Mouse (Mus musculus) myocyte (in vitro differentiated cells): ENCODE measurements around the gene Aoc1.

Experiments
- MAX ChIP-seq: IDR thresholded peaks from one replicate; pipeline ENCODE4 v1.6.1; 2011; ENCODE audit warnings: low read depth, mild to moderate bottlenecking, control low read depth
- POLR2A ChIP-seq: IDR thresholded peaks from one replicate; pipeline ENCODE4 v1.6.1; 2011; ENCODE audit warnings: low read depth, mild to moderate bottlenecking, control low read depth, moderate library complexity; ENCODE audit not compliant: insufficient read length
- REST ChIP-seq: IDR thresholded peaks from one replicate; pipeline ENCODE4 v1.6.1; 2011; ENCODE audit warnings: mild to moderate bottlenecking, control low read depth, moderate library complexity; ENCODE audit not compliant: insufficient read depth, insufficient read length
- USF1 ChIP-seq: IDR thresholded peaks from one replicate; pipeline ENCODE4 v1.6.1; 2011; ENCODE audit warnings: low read depth, mild to moderate bottlenecking, control low read depth, moderate library complexity

- TF ChIP-seq MAX (no peak), POLR2A (no peak), USF1 (no peak), REST (no peak)
These were observed 8.5 kb upstream of the Aoc1 start for GRCm38 (mm10) chr6:48864181-48864580.
